Mouse (Mus musculus) lung, embryonic 16.5 days (tissue): Measurements from ENCODE around the gene Cox10. TPM values are rescaled to one million over a fixed set of nuclear protein-coding genes. Genes with fewer than 3 reads are reported as not detected.
A peak's percentile ranks its signal among the peaks of the same experiment; 100 is the strongest.
"Not testable (repeated sequence)": the region's sequence is repeated elsewhere in the genome, so short reads cannot be mapped to it uniquely, and the experiment has no call there.

ENCODE experiments used
- ATAC-seq: fragments of 200-750 bp; cut with Nextera tagmentation; 2 replicates; pipeline ENCODE4 v1.8.0; 2017; ENCODE audit warnings: low read depth, mild to moderate bottlenecking, moderate library complexity
- H3K27ac ChIP-seq: fragments of 300-500 bp; sonication (generic); 2 replicates; pipeline ENCODE4 v1.5.1; 2014; ENCODE audit warnings: mild to moderate bottlenecking, control low read depth, low read length
- H3K27me3 ChIP-seq: fragments of 300-500 bp; sonication (generic); 2 replicates; pipeline ENCODE4 v1.6.1; 2014; ENCODE audit warnings: low read depth, low read length, mixed read lengths; ENCODE audit not compliant: control insufficient read depth, insufficient read depth
- H3K36me3 ChIP-seq: fragments of 300-500 bp; sonication (generic); 2 replicates; pipeline ENCODE4 v1.6.1; 2014; ENCODE audit warnings: low read length; ENCODE audit not compliant: control insufficient read depth, insufficient read depth
- H3K4me1 ChIP-seq: fragments of 300-500 bp; sonication (generic); replicated peaks from 2 replicates; pipeline ENCODE4 v1.6.1; 2014; ENCODE audit warnings: low read length, mixed read lengths; ENCODE audit not compliant: control insufficient read depth, insufficient read depth
- H3K4me2 ChIP-seq: fragments of 300-500 bp; sonication (generic); 2 replicates; pipeline ENCODE4 v1.6.1; 2014; ENCODE audit warnings: low read depth, low read length, control low read depth
- H3K4me3 ChIP-seq: fragments of 300-500 bp; sonication (generic); 2 replicates; pipeline ENCODE4 v1.5.1; 2014; ENCODE audit warnings: mild to moderate bottlenecking, low read length, control low read depth
- H3K9ac ChIP-seq: fragments of 300-500 bp; sonication (generic); 2 replicates; pipeline ENCODE4 v1.6.1; 2014; ENCODE audit warnings: low read length, control low read depth
- H3K9me3 ChIP-seq: fragments of 300-500 bp; sonication (generic); 2 replicates; pipeline ENCODE4 v1.6.1; 2016; ENCODE audit warnings: low read length; ENCODE audit not compliant: control insufficient read depth
- WGBS: fragments of 180-500 bp; shearing (Covaris S2); extraction: QIAGEN DNeasy Blood & Tissue Kit; methylation state at CpG from one replicate; pipeline ENCODE4 v1.1.7; 2014; 5-methylcytosine and 5-hydroxymethylcytosine counted together
- polyA plus RNA-seq: library from polyadenylated mRNA; unstranded; fragments of >200 nt; fragmentation: Nextera tagmentation; extraction: Ambion mirVana; gene quantifications from 2 replicates; pipeline ENCODE4 v1.2.1, GENCODE M21; 2015

Gene Cox10
- 18.0 and 21.1 TPM in 2 replicates for polyA plus RNA-seq

DNA sequence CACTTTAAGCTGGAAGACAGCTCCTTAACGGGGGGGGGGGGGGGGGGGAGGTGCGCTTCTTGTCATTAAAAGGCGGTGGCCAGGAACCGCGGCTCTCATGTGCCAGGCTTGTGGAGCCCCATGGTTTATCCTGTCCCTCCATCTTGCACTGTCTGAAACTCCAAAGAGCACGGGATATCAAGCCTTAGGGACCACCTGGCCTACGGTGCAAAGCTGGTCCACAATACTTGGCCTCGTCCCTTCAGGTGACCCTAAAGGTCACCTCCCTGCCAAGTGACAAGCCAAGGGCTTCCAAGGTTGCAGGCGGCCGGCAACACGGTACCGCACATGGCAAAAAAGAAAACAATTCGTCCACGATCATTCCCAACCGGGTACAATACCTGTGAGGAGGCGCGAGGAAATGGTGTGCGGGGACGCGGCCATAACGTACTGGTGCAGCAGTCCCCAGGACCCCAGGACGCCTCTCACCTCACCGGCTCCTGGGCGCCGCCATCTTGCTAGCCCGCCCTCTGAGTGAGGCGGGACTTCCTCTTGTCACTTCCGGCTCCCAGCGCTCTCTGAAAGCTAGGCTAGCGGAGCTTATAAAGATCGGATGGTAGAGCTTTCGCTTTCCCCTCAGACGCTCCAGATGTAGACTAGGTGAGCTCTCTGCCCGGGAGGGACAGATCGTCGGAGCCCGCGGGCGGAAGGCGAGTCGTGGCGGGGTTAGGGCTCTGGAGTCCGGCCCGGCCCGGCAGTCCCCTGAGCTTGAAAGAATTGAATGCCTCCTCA is at the start of gene Cox10:
Gene Cox10 (minus strand): TSS at position 513 of the 771 bp plus-strand sequence.
- Histone ChIP-seq H3K4me2 (peak within 1 kb of the TSS; percentile 73), H3K4me1 (peaks cover 9% of the 10 kb centered on the region), H3K9ac (peak within 1 kb of the TSS; percentile 87), H3K27me3 (no peaks in the 10 kb centered on the region), H3K36me3 (no peaks in the 10 kb centered on the region), H3K27ac (peak within 1 kb of the TSS; percentile 80), H3K4me3 (peak within 1 kb of the TSS; percentile 93), H3K9me3 (no peaks in the 10 kb centered on the region)
- 0% methylated on average over 42 of the region's 45 CpGs for WGBS
- peak; percentile 96 for ATAC-seq

DNA sequence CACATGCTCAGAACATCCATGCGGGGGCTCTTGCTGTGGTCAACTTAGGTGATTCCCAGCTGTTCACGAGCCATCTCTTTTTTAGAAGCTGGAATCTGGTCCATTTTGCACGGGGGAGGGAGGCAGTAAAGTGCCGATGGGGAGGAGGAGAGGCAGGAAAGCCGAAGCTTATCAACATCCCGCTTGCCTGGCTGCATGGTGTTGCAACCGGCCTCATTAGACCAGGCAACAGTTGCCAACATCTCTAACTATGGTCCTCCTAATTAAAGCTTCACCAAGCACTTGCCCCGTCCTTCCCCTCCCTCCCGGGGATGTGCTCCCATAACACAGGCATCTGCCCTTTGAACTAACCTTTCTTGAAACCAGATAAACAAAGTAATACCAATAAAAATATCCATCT is 48.7 kb upstream of the Cox10 start:
- H3K9me3 ChIP-seq, result no peaks in the 10 kb centered on the region
- no peaks in the 10 kb centered on the region for H3K36me3 ChIP-seq
- H3K27ac ChIP-seq, result no peak overlapping the region
- H3K9ac ChIP-seq, result no peak overlapping the region
- no peak for ATAC-seq
- H3K4me2 ChIP-seq, result no peak overlapping the region
- no peaks in the 10 kb centered on the region; the same call in 1 of the 2 replicates for H3K27me3 ChIP-seq
- H3K4me1 ChIP-seq, result no peaks in the 10 kb centered on the region
- 37% methylated on average over 9 of the region's 9 CpGs for WGBS
- no peak overlapping the region for H3K4me3 ChIP-seq

DNA sequence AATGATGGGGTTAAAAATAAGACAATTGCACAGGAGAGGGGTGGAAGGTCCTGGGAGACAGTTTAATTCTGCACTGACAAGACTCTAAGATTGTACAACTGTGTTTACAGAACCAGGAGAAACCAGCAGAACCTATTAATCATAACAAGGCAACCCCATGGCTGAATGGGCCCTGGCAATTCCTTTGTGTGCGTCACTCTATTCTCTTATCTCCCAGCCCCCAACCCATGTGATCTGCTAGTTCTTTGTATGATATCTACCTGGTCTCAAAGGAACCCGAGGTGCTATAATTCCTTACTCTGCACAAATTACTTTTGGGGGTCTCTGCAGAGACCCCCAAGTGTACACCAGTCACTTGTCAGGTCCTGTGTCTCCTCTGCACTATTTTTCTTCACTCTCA is 46.2 kb upstream of the Cox10 start:
- no peaks in the 10 kb centered on the region for H3K4me1 ChIP-seq
- H3K27ac ChIP-seq, result no peak overlapping the region
- H3K36me3 ChIP-seq, result no peaks in the 10 kb centered on the region
- no peak overlapping the region for H3K4me3 ChIP-seq
- H3K9ac ChIP-seq, result no peak overlapping the region
- no peaks in the 10 kb centered on the region; the same call in 1 of the 2 replicates for H3K27me3 ChIP-seq
- no peak for ATAC-seq
- WGBS, result 49% methylated on average over 2 of the region's 2 CpGs
- no peak overlapping the region for H3K4me2 ChIP-seq
- H3K9me3 ChIP-seq, result no peaks in the 10 kb centered on the region

DNA sequence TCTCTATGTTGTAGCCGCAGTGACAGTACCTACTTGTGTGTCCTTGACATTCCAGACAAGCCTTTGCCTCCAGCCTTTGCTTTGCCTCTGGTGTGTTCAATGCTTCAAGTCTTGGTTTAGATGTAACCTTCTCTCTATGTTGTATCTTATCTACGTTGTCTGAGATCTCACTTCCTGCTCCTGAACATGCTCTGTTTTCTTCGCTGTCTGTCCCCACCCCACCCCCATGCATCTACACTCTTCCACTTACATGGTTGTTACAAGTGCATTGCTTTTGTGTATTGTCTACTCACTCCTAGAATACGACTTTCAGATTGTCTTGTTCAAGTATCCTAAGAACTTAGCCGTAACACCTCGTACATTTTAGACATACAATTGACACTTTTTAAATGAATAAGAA is 43.9 kb upstream of the Cox10 start:
- not testable (repeated sequence) for H3K4me3 ChIP-seq, H3K9me3 ChIP-seq, H3K36me3 ChIP-seq, H3K27me3 ChIP-seq, H3K4me1 ChIP-seq, H3K4me2 ChIP-seq, H3K9ac ChIP-seq, ATAC-seq, H3K27ac ChIP-seq
- 68% methylated on average over 6 of the region's 6 CpGs for whole genome bisulfite sequencing

DNA sequence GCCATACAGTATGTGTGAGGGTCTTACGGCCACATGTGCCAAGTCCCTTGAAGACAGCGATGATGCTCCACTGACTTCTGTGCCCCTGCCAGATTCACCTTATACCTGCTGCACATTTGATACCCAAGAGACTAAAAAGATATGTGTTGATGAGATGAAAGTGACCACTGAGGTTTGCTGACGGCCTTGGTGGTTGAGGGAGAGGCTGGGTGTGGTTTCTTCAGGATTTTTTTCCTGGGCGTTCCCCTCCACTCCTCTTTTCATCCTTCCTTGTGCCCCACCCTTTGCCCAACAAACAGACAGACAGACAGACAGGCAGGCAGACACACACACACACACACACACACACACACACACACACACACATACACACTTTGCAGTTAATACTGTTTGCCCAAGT is 37.4 kb upstream of the Cox10 start:
- no peak overlapping the region for H3K27ac ChIP-seq
- H3K4me1 ChIP-seq, result no peaks in the 10 kb centered on the region
- no peak for ATAC-seq
- H3K4me3 ChIP-seq, result no peak overlapping the region
- H3K36me3 ChIP-seq, result no peaks in the 10 kb centered on the region
- H3K27me3 ChIP-seq, result no peaks in the 10 kb centered on the region; the same call in 1 of the 2 replicates
- no peaks in the 10 kb centered on the region for H3K9me3 ChIP-seq
- WGBS, result 83% methylated on average over 4 of the region's 4 CpGs
- H3K9ac ChIP-seq, result no peak overlapping the region
- no peak overlapping the region for H3K4me2 ChIP-seq

DNA sequence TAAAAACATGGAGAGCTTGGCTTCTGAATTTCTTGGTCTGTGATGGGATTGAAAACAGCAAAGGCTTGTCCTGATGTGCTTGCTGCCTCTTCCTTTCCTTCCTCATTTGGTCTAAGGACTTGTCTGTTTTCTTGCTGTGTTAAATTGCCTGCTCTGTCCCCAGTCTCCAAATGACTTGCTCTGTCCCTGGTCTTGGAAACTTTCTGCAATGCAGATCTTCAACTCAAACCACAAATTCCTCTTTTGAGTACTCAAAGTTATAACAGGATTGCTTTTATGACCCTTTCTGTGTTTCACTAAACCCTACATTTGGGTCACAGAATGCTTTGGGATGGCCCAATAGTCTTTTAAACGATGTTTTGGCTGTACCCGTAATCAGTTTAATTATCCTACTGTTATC is 36.6 kb upstream of the Cox10 start:
- WGBS, result 86% methylated on average over 2 of the region's 2 CpGs
- H3K27me3 ChIP-seq, result no peaks in the 10 kb centered on the region; the same call in 1 of the 2 replicates

DNA sequence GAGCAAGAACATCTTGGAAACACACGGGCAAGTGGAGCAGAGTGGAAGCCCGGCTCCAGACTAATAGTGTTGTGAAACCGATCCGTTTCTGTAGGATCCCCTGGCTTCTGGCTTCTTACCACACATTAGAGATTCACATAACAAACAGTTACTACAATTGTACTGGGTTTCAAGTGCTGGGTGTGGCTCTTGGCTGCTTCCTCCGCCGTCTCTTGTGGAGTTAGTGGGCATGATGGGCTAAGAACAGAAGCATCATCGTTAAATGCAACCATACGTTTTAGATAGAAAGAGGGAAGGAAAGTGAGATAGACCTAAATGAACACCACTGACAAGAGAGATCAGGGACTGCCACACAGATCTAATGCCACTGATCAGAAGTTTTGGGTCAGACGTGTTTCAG is 35.8 kb upstream of the Cox10 start:
- H3K4me1 ChIP-seq, result no peaks in the 10 kb centered on the region
- no peaks in the 10 kb centered on the region for H3K36me3 ChIP-seq
- no peak overlapping the region for H3K27ac ChIP-seq
- no peaks in the 10 kb centered on the region; the same call in 1 of the 2 replicates for H3K27me3 ChIP-seq
- H3K4me3 ChIP-seq, result no peak overlapping the region
- WGBS, result 72% methylated on average over 9 of the region's 9 CpGs
- no peak for ATAC-seq
- H3K9me3 ChIP-seq, result no peaks in the 10 kb centered on the region
- no peak overlapping the region for H3K4me2 ChIP-seq
- H3K9ac ChIP-seq, result no peak overlapping the region

More for the DNA sequence above, 36.6 kb upstream of the Cox10 start:
- Histone ChIP-seq H3K36me3 (no peaks in the 10 kb centered on the region), H3K9ac (no peak overlapping the region), H3K9me3 (no peaks in the 10 kb centered on the region), H3K27ac (no peak overlapping the region), H3K4me3 (no peak overlapping the region), H3K4me1 (no peaks in the 10 kb centered on the region), H3K4me2 (no peak overlapping the region)
- ATAC-seq, result no peak

DNA sequence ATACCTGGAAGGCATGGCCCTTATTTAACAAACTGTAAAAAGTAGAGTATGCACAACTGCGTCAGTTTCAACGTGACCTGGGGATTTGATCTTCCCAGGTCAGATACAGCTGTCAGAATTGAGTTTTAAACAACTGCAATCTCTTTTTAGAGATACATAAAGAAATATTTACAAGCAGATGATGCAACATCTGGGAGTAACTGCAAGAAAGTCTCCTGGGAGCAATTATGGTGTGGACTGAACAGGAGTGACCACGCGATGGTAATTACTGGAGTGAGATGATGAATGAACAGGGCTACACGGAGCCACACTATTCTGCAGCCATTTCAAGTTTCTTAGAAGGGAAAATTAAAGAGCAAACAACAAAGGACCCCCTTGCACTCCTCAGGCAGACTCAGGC is 20.8 kb upstream of the Cox10 start:
- Histone ChIP-seq H3K4me1 (no peaks in the 10 kb centered on the region), H3K4me2 (no peak overlapping the region), H3K9me3 (no peaks in the 10 kb centered on the region), H3K27me3 (no peaks in the 10 kb centered on the region), H3K36me3 (no peaks in the 10 kb centered on the region), H3K27ac (no peak overlapping the region), H3K9ac (no peak overlapping the region), H3K4me3 (no peak overlapping the region)
- 79% methylated on average over 5 of the region's 5 CpGs for WGBS
- no peak for ATAC-seq

DNA sequence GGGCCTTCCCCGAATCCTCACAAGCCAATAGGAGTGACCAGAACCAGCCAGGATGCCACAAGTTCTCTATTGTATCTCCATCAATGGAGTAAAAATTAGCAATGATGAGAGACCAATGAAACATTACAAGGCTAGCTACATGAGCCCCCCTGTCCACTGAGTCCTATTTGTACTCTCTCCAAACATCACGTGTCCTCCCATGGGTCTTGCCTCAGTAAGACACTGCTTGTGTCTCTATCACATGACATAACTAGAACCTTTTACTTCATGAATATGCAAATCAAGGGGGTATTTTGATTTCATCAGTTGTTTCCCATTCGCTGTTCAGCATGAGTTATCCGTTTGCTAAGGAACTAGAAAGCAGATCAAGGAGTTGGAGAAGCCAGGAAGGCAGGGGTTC is 13.8 kb upstream of the Cox10 start:
- H3K9me3 ChIP-seq, result no peaks in the 10 kb centered on the region
- no peak overlapping the region for H3K9ac ChIP-seq
- no peak for ATAC-seq
- no peak overlapping the region for H3K4me3 ChIP-seq
- WGBS, result 92% methylated on average over 4 of the region's 4 CpGs
- no peak overlapping the region for H3K27ac ChIP-seq
- no peak overlapping the region for H3K4me2 ChIP-seq
- H3K36me3 ChIP-seq, result no peaks in the 10 kb centered on the region
- no peaks in the 10 kb centered on the region for H3K4me1 ChIP-seq
- no peaks in the 10 kb centered on the region for H3K27me3 ChIP-seq
